Mouse (Mus musculus) embryonic facial prominence, embryonic 13.5 days (tissue): ENCODE results near the gene Cryl1. TPM values are rescaled to one million over a fixed set of nuclear protein-coding genes. Genes with fewer than 3 reads are reported as not detected.

Experiments
- ATAC-seq: fragments of 200-750 bp; cut with Nextera tagmentation; 2 replicates; pipeline ENCODE4 v1.8.0; 2017; ENCODE audit warnings: low read depth; ENCODE audit not compliant: insufficient number of reproducible peaks, insufficient read depth, low FRiP score, low TSS enrichment
- H3K27ac ChIP-seq: fragments of 300-500 bp; sonication (generic); 2 replicates; pipeline ENCODE4 v1.5.1; 2015; ENCODE audit warnings: moderate library complexity, mild to moderate bottlenecking, inconsistent platforms
- H3K27me3 ChIP-seq: fragments of 300-500 bp; sonication (generic); 2 replicates; pipeline ENCODE4 v1.6.1; 2015; ENCODE audit warnings: mild to moderate bottlenecking, inconsistent platforms
- H3K36me3 ChIP-seq: fragments of 300-500 bp; sonication (generic); 2 replicates; pipeline ENCODE4 v1.6.1; 2015; ENCODE audit warnings: mild to moderate bottlenecking, inconsistent platforms
- H3K4me1 ChIP-seq: fragments of 300-500 bp; sonication (generic); 2 replicates; pipeline ENCODE4 v1.6.1; 2015; ENCODE audit warnings: inconsistent platforms
- H3K4me2 ChIP-seq: fragments of 300-500 bp; sonication (generic); 2 replicates; pipeline ENCODE4 v1.6.1; 2015; ENCODE audit warnings: moderate library complexity, mild to moderate bottlenecking, inconsistent platforms
- H3K4me3 ChIP-seq: fragments of 300-500 bp; sonication (generic); 2 replicates; pipeline ENCODE4 v1.5.1; 2015; ENCODE audit warnings: mild to moderate bottlenecking, inconsistent platforms
- H3K9ac ChIP-seq: fragments of 300-500 bp; sonication (generic); 2 replicates; pipeline ENCODE4 v1.6.1; 2015; ENCODE audit warnings: mild to moderate bottlenecking, inconsistent platforms
- H3K9me3 ChIP-seq: fragments of 300-500 bp; sonication (generic); 2 replicates; pipeline ENCODE4 v1.6.1; 2016; ENCODE audit warnings: inconsistent platforms
- WGBS: fragments of 180-500 bp; shearing (Covaris S2); methylation state at CpG from one replicate; pipeline ENCODE4 v1.1.7; 2015; ENCODE audit warnings: mixed read lengths; 5-methylcytosine and 5-hydroxymethylcytosine counted together
- polyA plus RNA-seq: library from polyadenylated mRNA; unstranded; fragments of >200 nt; fragmentation: Nextera tagmentation; extraction: Ambion mirVana; gene quantifications from 2 replicates; pipeline ENCODE4 v1.2.1, GENCODE M21; 2015

The Cryl1 gene
- polyA plus RNA-seq, 1 experiment from 2014 or later = 28.8 TPM

- H3K27ac ChIP-seq = peak overlapping the region; percentile 48; the same call in 1 of the 2 replicates
- peaks cover 7% of the 10 kb centered on the region; the same call in 1 of the 2 replicates for H3K27me3 ChIP-seq
- peak overlapping the region; percentile 77 for H3K4me2 ChIP-seq
- peak overlapping the region; percentile 83 for H3K9ac ChIP-seq
- no peaks in the 10 kb centered on the region for H3K36me3 ChIP-seq
- H3K4me1 ChIP-seq = peaks cover 8% of the 10 kb centered on the region; the same call in 1 of the 2 replicates
- WGBS = 17% methylated on average over 13 of the region's 13 CpGs
- no peak; the same call in 1 of the 2 replicates for ATAC-seq
- peak overlapping the region; percentile 65 for H3K4me3 ChIP-seq
- no peaks in the 10 kb centered on the region for H3K9me3 ChIP-seq
These were observed 591 bp upstream of the Cryl1 start for GRCm38 (mm10) chr14:57398813-57399427.

DNA sequence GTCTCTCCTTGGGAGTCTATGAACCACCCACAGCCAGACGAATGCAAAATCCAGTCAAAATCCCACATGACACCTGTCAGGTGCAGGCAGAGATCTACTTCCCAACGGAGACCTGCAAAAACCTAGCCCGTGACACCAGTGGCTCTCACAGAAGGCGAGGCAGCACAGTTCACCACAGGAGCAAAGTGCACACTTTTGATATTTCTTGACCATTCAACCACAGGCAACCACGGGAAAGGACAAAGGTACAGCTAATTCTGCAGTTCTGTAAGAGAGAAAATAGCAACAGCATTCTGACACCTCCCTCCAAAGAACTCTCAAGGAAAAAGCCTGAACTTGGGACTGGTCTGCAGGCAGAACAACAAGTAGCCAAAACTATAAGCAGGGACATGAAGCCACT lies 1.1 kb downstream of the Cryl1 start:
- WGBS = 82% methylated on average over 5 of the region's 5 CpGs
- H3K4me1 ChIP-seq = peaks cover 8% of the 10 kb centered on the region; the same call in 1 of the 2 replicates
- no peak overlapping the region for H3K4me2 ChIP-seq

GRCm38 (mm10) chr14:57395470-57395869 lies 2.9 kb downstream of the Cryl1 start:
- Histone ChIP-seq H3K4me2 (no peak overlapping the region), H3K9me3 (no peaks in the 10 kb centered on the region), H3K4me3 (no peak overlapping the region), H3K9ac (no peak overlapping the region), H3K4me1 (peaks cover 8% of the 10 kb centered on the region; the same call in 1 of the 2 replicates), H3K27me3 (peaks cover 7% of the 10 kb centered on the region; the same call in 1 of the 2 replicates), H3K27ac (no peak overlapping the region), H3K36me3 (no peaks in the 10 kb centered on the region)
- no peak for ATAC-seq
- 59% methylated on average over 2 of the region's 2 CpGs for whole genome bisulfite sequencing

More for the DNA sequence above, 1.1 kb downstream of the Cryl1 start:
- Histone ChIP-seq H3K9ac (no peak overlapping the region), H3K27ac (no peak overlapping the region), H3K4me3 (no peak overlapping the region), H3K9me3 (no peaks in the 10 kb centered on the region), H3K36me3 (no peaks in the 10 kb centered on the region), H3K27me3 (peaks cover 7% of the 10 kb centered on the region; the same call in 1 of the 2 replicates)
- no peak for ATAC-seq

DNA sequence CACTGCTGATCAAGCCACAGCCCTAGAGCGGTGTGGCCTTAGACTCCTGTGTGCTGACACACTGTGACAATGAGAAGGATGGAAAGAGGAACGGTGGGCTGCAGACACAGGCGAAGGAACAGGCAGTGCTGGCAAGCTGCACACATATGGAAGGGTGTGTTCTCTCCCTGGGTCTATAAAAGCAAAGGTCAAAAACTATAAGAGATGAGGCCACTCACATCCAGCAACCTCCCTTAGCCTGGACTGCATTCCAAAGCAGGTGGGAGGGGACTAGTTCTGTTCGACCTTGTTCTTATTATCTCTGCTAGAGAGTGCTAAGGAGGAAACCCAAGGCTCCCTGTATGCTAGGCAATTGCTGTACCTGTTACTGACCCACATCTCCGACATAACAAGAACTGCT lies 6.1 kb downstream of the Cryl1 start:
- Histone ChIP-seq H3K9ac (no peak overlapping the region), H3K27me3 (peaks cover 4% of the 10 kb centered on the region; the same call in 1 of the 2 replicates), H3K36me3 (no peaks in the 10 kb centered on the region), H3K4me3 (no peak overlapping the region), H3K9me3 (no peaks in the 10 kb centered on the region), H3K4me1 (peaks cover 2% of the 10 kb centered on the region; the same call in 1 of the 2 replicates), H3K27ac (no peak overlapping the region), H3K4me2 (no peak overlapping the region)
- ATAC-seq = no peak
- WGBS = 68% methylated on average over 5 of the region's 5 CpGs

GRCm38 (mm10) chr14:57391621-57392020 lies 6.7 kb downstream of the Cryl1 start:
- Histone ChIP-seq H3K4me1 (peaks cover 8% of the 10 kb centered on the region; the same call in 1 of the 2 replicates), H3K9me3 (no peaks in the 10 kb centered on the region), H3K4me2 (no peak overlapping the region), H3K9ac (no peak overlapping the region), H3K27ac (no peak overlapping the region), H3K4me3 (no peak overlapping the region), H3K36me3 (no peaks in the 10 kb centered on the region), H3K27me3 (no peaks in the 10 kb centered on the region)
- no peak for ATAC-seq
- WGBS = 82% methylated on average over 4 of the region's 4 CpGs

GRCm38 (mm10) chr14:57386758-57387561 lies 11.4 kb downstream of the Cryl1 start:
- peak overlapping the region; percentile 22; the same call in 1 of the 2 replicates for H3K27ac ChIP-seq
- no peak overlapping the region for H3K4me2 ChIP-seq
- H3K9ac ChIP-seq = no peak overlapping the region
- ATAC-seq = 0 out of 2 replicates have a peak, but pooled peaks have one; percentile 20
- no peaks in the 10 kb centered on the region for H3K27me3 ChIP-seq
- no peaks in the 10 kb centered on the region for H3K9me3 ChIP-seq
- H3K4me1 ChIP-seq = peaks cover 8% of the 10 kb centered on the region; the same call in 1 of the 2 replicates
- 53% methylated on average over 14 of the region's 14 CpGs for WGBS
- H3K36me3 ChIP-seq = no peaks in the 10 kb centered on the region
- H3K4me3 ChIP-seq = no peak overlapping the region

DNA sequence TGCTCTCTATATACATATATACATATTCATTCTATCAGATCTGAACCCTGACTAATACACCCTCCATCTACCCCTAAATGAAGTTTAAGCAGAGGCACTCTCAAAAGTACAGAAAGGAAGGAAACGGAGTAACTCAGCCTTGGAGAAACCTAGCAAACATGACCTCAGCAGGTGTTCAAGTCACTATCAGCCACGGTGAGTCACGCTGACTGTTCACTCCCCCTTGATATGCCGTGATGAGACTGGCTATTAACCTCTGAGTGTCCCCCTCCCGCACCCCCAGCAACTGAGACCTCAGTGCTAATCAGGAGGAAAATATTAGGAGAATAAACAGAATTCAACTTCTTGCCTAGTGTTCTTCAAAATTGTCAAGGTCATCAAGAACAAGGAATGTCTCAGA lies 12.7 kb downstream of the Cryl1 start:
- H3K4me3 ChIP-seq = no peak overlapping the region

GRCm38 (mm10) chr14:57377531-57377930 lies 20.8 kb downstream of the Cryl1 start:
- H3K27ac ChIP-seq = no peak overlapping the region
- no peak for ATAC-seq
- no peaks in the 10 kb centered on the region for H3K27me3 ChIP-seq
- H3K4me1 ChIP-seq = no peaks in the 10 kb centered on the region; the same call in 1 of the 2 replicates
- WGBS = 79% methylated on average over 5 of the region's 5 CpGs
- no peaks in the 10 kb centered on the region for H3K36me3 ChIP-seq
- H3K9me3 ChIP-seq = no peaks in the 10 kb centered on the region
- H3K4me2 ChIP-seq = no peak overlapping the region
- H3K9ac ChIP-seq = no peak overlapping the region
- H3K4me3 ChIP-seq = no peak overlapping the region

More for the DNA sequence above, 12.7 kb downstream of the Cryl1 start:
- Histone ChIP-seq H3K9ac (no peak overlapping the region), H3K4me2 (no peak overlapping the region), H3K36me3 (no peaks in the 10 kb centered on the region), H3K9me3 (no peaks in the 10 kb centered on the region), H3K27ac (no peak overlapping the region), H3K27me3 (no peaks in the 10 kb centered on the region), H3K4me1 (peaks cover 8% of the 10 kb centered on the region; the same call in 1 of the 2 replicates)
- 87% methylated on average over 5 of the region's 5 CpGs for WGBS
- no peak for ATAC-seq

DNA sequence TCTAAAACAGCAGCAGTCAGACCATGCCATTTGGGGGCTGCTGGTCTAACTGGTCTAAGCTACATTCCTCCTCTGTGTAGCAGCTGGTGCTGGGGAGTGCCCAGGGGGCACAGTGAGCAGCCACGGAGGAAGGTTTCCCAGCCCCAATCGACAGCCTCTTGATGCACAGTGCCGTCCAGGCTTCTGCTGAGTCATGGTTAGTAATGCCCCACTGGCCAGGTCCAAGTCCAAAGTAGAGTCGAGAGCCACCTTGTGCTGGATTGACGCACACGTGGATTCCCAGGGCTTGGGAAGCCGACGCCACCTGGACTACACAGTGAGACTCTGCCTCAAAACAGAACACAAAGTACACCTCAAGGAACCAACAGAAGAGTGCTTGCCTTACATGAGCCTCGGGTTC lies 21.4 kb downstream of the Cryl1 start:
- Histone ChIP-seq H3K27me3 (no peaks in the 10 kb centered on the region), H3K9me3 (no peaks in the 10 kb centered on the region), H3K4me1 (no peaks in the 10 kb centered on the region; the same call in 1 of the 2 replicates), H3K36me3 (no peaks in the 10 kb centered on the region), H3K4me2 (no peak overlapping the region), H3K27ac (no peak overlapping the region), H3K9ac (no peak overlapping the region), H3K4me3 (no peak overlapping the region)
- ATAC-seq = no peak
- 76% methylated on average over 9 of the region's 9 CpGs for WGBS

- Histone ChIP-seq H3K9ac (no peak overlapping the region), H3K36me3 (no peaks in the 10 kb centered on the region), H3K4me2 (no peak overlapping the region), H3K4me3 (no peak overlapping the region), H3K27ac (no peak overlapping the region), H3K9me3 (no peaks in the 10 kb centered on the region), H3K4me1 (no peaks in the 10 kb centered on the region; the same call in 1 of the 2 replicates), H3K27me3 (no peaks in the 10 kb centered on the region)
- ATAC-seq = no peak
- 71% methylated on average over 8 of the region's 8 CpGs for WGBS
These were observed 22.3 kb downstream of the Cryl1 start for GRCm38 (mm10) chr14:57376016-57376415.

DNA sequence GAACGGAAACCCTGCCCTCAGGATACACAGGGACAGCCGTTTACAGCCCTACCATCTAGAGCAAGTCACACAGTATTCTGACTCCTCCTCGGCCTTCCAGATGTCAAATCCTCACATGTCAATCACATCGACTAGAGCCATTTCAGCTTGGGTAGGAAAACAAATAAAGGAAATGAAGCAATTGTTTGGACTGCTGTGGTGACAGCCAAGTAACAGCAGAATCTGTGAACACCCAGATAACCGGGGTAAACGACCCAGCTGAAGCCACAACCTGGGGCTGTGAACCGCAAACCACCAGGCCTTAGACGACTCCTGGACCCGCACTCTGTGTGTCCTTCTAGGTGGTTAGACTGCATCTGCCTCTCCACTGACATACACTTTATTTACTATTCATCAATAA lies 23.1 kb downstream of the Cryl1 start:
- no peak overlapping the region for H3K4me3 ChIP-seq
- H3K27me3 ChIP-seq = no peaks in the 10 kb centered on the region
- ATAC-seq = no peak
- no peak overlapping the region for H3K4me2 ChIP-seq
- WGBS = 76% methylated on average over 9 of the region's 9 CpGs
- no peaks in the 10 kb centered on the region for H3K9me3 ChIP-seq
- H3K9ac ChIP-seq = no peak overlapping the region
- no peak overlapping the region for H3K27ac ChIP-seq
- no peaks in the 10 kb centered on the region; the same call in 1 of the 2 replicates for H3K4me1 ChIP-seq
- no peaks in the 10 kb centered on the region for H3K36me3 ChIP-seq
